Mouse (Mus musculus): ENCODE data around the gene Ltv1. TPM values are rescaled to one million over a fixed set of nuclear protein-coding genes. Genes with fewer than 3 reads are reported as not detected.

Gene Ltv1
- polyA plus RNA-seq, 1 experiment = 19.5 TPM

- H3K4me3 ChIP-seq (ENCODE audit: insufficient read depth, poor library complexity, severe bottlenecking) = no peak overlapping the region
- H3K27me3 ChIP-seq (ENCODE audit: control insufficient read depth, insufficient read depth, insufficient read length) = no peaks in the 10 kb centered on the region
- TF ChIP-seq CEBPB (IDR thresholded peaks at IDR 0.05; ENCODE audit: low read depth) (no peak), MYOG (IDR thresholded peaks at IDR 0.05; ENCODE audit: control insufficient read depth, extremely low read depth, insufficient read length) (no peak), MYOD1 (IDR thresholded peaks at IDR 0.05; ENCODE audit: control insufficient read depth, insufficient read length, low read depth) (no peak), CTCF (IDR thresholded peaks at IDR 0.05; ENCODE audit: control insufficient read depth, insufficient read depth, insufficient read length) (no peak), FOSL1 (IDR thresholded peaks at IDR 0.05; ENCODE audit: insufficient read depth, low read length, poor library complexity, severe bottlenecking) (no peak), MAX (IDR thresholded peaks at IDR 0.05) (no peak), USF1 (IDR thresholded peaks at IDR 0.05; ENCODE audit: low read depth) (no peak)
- H3ac ChIP-seq (ENCODE audit: control insufficient read depth, insufficient read length, low read depth) = no peak overlapping the region
- no peaks in the 10 kb centered on the region for H3K79me2 ChIP-seq (ENCODE audit: control insufficient read depth, insufficient read depth)
- H3K36me3 ChIP-seq (ENCODE audit: control insufficient read depth, insufficient read depth) = no peaks in the 10 kb centered on the region
- H3K79me3 ChIP-seq (ENCODE audit: low read depth) = no peaks in the 10 kb centered on the region
Measured at GRCm38 (mm10) chr10:13160913-13161312, 32.1 kb downstream of the Ltv1 start.

- Histone ChIP-seq H3K27me3 (ENCODE audit: control insufficient read depth, insufficient read depth, insufficient read length) (peaks cover 9% of the 10 kb centered on the region), H3ac (ENCODE audit: control insufficient read depth, insufficient read length, low read depth) (no peak overlapping the region), H3K79me2 (ENCODE audit: control insufficient read depth, insufficient read depth) (no peaks in the 10 kb centered on the region), H3K79me3 (ENCODE audit: low read depth) (no peaks in the 10 kb centered on the region), H3K4me3 (ENCODE audit: insufficient read depth, poor library complexity, severe bottlenecking) (no peak overlapping the region), H3K36me3 (ENCODE audit: control insufficient read depth, insufficient read depth) (no peaks in the 10 kb centered on the region)
- TF ChIP-seq CEBPB (IDR thresholded peaks at IDR 0.05; ENCODE audit: low read depth) (no peak), MYOD1 (IDR thresholded peaks at IDR 0.05; ENCODE audit: control insufficient read depth, insufficient read length, low read depth) (no peak), MYOG (IDR thresholded peaks at IDR 0.05; ENCODE audit: control insufficient read depth, extremely low read depth, insufficient read length) (no peak), CTCF (IDR thresholded peaks at IDR 0.05; ENCODE audit: control insufficient read depth, insufficient read depth, insufficient read length) (no peak), MAX (IDR thresholded peaks at IDR 0.05) (no peak), USF1 (IDR thresholded peaks at IDR 0.05; ENCODE audit: low read depth) (no peak), FOSL1 (IDR thresholded peaks at IDR 0.05; ENCODE audit: insufficient read depth, low read length, poor library complexity, severe bottlenecking) (no peak)
Measured at GRCm38 (mm10) chr10:13155377-13155776, 37.6 kb downstream of the Ltv1 start.

GRCm38 (mm10) chr10:13152811-13153364 is 40.1 kb downstream of the Ltv1 start:
- no peak overlapping the region for H3K4me3 ChIP-seq (ENCODE audit: insufficient read depth, poor library complexity, severe bottlenecking)
- no peak for TF ChIP-seq MYOG (IDR thresholded peaks at IDR 0.05; ENCODE audit: control insufficient read depth, extremely low read depth, insufficient read length)
- no peak for TF ChIP-seq CTCF (IDR thresholded peaks at IDR 0.05; ENCODE audit: control insufficient read depth, insufficient read depth, insufficient read length)
- no peak for TF ChIP-seq CEBPB (IDR thresholded peaks at IDR 0.05; ENCODE audit: low read depth)
- TF ChIP-seq FOSL1 (IDR thresholded peaks at IDR 0.05; ENCODE audit: insufficient read depth, low read length, poor library complexity, severe bottlenecking) = no peak
- no peak for TF ChIP-seq USF1 (IDR thresholded peaks at IDR 0.05; ENCODE audit: low read depth)
- TF ChIP-seq MAX (IDR thresholded peaks at IDR 0.05) = no peak
- no peak for TF ChIP-seq MYOD1 (IDR thresholded peaks at IDR 0.05; ENCODE audit: control insufficient read depth, insufficient read length, low read depth)
- H3K79me2 ChIP-seq (ENCODE audit: control insufficient read depth, insufficient read depth) = no peaks in the 10 kb centered on the region
- no peak overlapping the region for H3ac ChIP-seq (ENCODE audit: control insufficient read depth, insufficient read length, low read depth)
- H3K27me3 ChIP-seq (ENCODE audit: control insufficient read depth, insufficient read depth, insufficient read length) = peaks cover 12% of the 10 kb centered on the region
- H3K79me3 ChIP-seq (ENCODE audit: low read depth) = no peaks in the 10 kb centered on the region
- no peaks in the 10 kb centered on the region for H3K36me3 ChIP-seq (ENCODE audit: control insufficient read depth, insufficient read depth)

GRCm38 (mm10) chr10:13151353-13151752 is 41.6 kb downstream of the Ltv1 start:
- Histone ChIP-seq H3ac (ENCODE audit: control insufficient read depth, insufficient read length, low read depth) (no peak overlapping the region), H3K36me3 (ENCODE audit: control insufficient read depth, insufficient read depth) (no peaks in the 10 kb centered on the region), H3K79me2 (ENCODE audit: control insufficient read depth, insufficient read depth) (no peaks in the 10 kb centered on the region), H3K27me3 (ENCODE audit: control insufficient read depth, insufficient read depth, insufficient read length) (peaks cover 12% of the 10 kb centered on the region), H3K4me3 (ENCODE audit: insufficient read depth, poor library complexity, severe bottlenecking) (no peak overlapping the region), H3K79me3 (ENCODE audit: low read depth) (no peaks in the 10 kb centered on the region)
- no peak for TF ChIP-seq CEBPB (IDR thresholded peaks at IDR 0.05; ENCODE audit: low read depth)
- TF ChIP-seq MYOG (IDR thresholded peaks at IDR 0.05; ENCODE audit: control insufficient read depth, extremely low read depth, insufficient read length) = no peak
- TF ChIP-seq FOSL1 (IDR thresholded peaks at IDR 0.05; ENCODE audit: insufficient read depth, low read length, poor library complexity, severe bottlenecking) = no peak
- no peak for TF ChIP-seq MYOD1 (IDR thresholded peaks at IDR 0.05; ENCODE audit: control insufficient read depth, insufficient read length, low read depth)
- TF ChIP-seq USF1 (IDR thresholded peaks at IDR 0.05; ENCODE audit: low read depth) = no peak
- TF ChIP-seq MAX (IDR thresholded peaks at IDR 0.05) = no peak
- no peak for TF ChIP-seq CTCF (IDR thresholded peaks at IDR 0.05; ENCODE audit: control insufficient read depth, insufficient read depth, insufficient read length)

- no peaks in the 10 kb centered on the region for H3K79me2 ChIP-seq (ENCODE audit: control insufficient read depth, insufficient read depth)
- H3K27me3 ChIP-seq (ENCODE audit: control insufficient read depth, insufficient read depth, insufficient read length) = peaks cover 12% of the 10 kb centered on the region
- no peak overlapping the region for H3ac ChIP-seq (ENCODE audit: control insufficient read depth, insufficient read length, low read depth)
- TF ChIP-seq USF1 (IDR thresholded peaks at IDR 0.05; ENCODE audit: low read depth) = no peak
- no peak for TF ChIP-seq CEBPB (IDR thresholded peaks at IDR 0.05; ENCODE audit: low read depth)
- no peak for TF ChIP-seq CTCF (IDR thresholded peaks at IDR 0.05; ENCODE audit: control insufficient read depth, insufficient read depth, insufficient read length)
- TF ChIP-seq FOSL1 (IDR thresholded peaks at IDR 0.05; ENCODE audit: insufficient read depth, low read length, poor library complexity, severe bottlenecking) = no peak
- no peak for TF ChIP-seq MYOG (IDR thresholded peaks at IDR 0.05; ENCODE audit: control insufficient read depth, extremely low read depth, insufficient read length)
- TF ChIP-seq MYOD1 (IDR thresholded peaks at IDR 0.05; ENCODE audit: control insufficient read depth, insufficient read length, low read depth) = no peak
- no peak for TF ChIP-seq MAX (IDR thresholded peaks at IDR 0.05)
- no peaks in the 10 kb centered on the region for H3K36me3 ChIP-seq (ENCODE audit: control insufficient read depth, insufficient read depth)
- no peak overlapping the region for H3K4me3 ChIP-seq (ENCODE audit: insufficient read depth, poor library complexity, severe bottlenecking)
- H3K79me3 ChIP-seq (ENCODE audit: low read depth) = no peaks in the 10 kb centered on the region
Measured at GRCm38 (mm10) chr10:13150435-13150834, 42.5 kb downstream of the Ltv1 start.

Measured in C2C12 (cell line).